Mouse (Mus musculus) heart, postnatal 10 days (tissue): Measurements from ENCODE around the gene Usp40. TPM values are rescaled to one million over a fixed set of nuclear protein-coding genes. Genes with fewer than 3 reads are reported as not detected.

ENCODE experiments used
- DNase-seq, 2 experiments: peaks; one replicate each; pipeline ENCODE4 v3.0.0; 2021
- intact Hi-C: fragments of 180-260 bp; cut with DNase I; formaldehyde crosslinking; loops from one replicate; pipeline ENCODE4 v1.15.1; 2025
- total RNA-seq, 2 experiments: library from RNA; stranded (reverse); gene quantifications; 2 replicates each; pipeline ENCODE4 v1.2.3; 2021

The Usp40 gene
- total RNA-seq, 2 experiments from 2014 or later, result 23.7 to 24.6 TPM

DNA sequence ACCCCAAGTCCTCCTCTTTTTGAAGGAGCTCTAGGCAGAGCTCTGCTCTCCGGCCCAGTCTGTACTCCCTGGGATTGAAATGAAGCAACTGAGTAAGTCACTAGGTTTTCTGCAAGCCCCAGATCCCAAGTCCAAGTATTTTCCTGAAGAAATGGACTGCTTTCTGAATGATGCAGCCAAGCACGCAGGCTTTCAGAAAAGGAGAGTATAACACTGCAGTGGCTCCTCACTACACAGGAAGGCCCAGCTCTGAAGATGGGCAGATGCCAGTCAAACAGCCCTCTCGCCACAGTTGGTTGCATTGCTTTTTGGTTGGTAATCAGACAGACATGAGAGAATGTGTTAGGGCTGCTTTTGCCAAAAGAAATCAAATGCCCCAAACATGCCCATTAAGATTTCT is 56.7 kb downstream of the Usp40 start:
- DNase-seq, result no peak
- intact Hi-C loops, result no loop called here

DNA sequence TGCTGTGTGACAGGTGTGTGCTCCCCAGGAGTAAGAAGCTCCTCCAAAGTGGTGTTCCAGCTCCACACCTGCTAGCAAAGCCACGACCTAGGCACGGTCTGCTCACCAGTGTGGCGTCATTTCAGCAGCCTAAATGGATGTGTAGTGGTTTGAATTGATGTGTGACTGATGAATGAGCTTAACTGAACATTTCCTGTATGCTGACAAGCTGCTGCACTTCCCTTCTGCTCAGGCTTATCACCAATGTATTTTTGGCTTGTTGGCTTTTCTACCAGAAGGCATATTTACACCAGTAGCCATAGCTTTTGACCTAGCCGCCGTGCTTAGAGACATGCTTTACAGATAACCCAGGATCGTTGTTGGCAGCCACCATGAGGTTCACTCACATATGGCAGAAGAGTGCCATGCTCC is 60.7 kb downstream of the Usp40 start:
- intact Hi-C loops, result no loop called here
- peak; percentile 34 to 47 for DNase-seq

- intact Hi-C loops, result no loop called here
Measured at GRCm38 (mm10) chr1:87941765-87942164, 66.6 kb downstream of the Usp40 start.

GRCm38 (mm10) chr1:87936516-87936915 is 71.8 kb downstream of the Usp40 start:
- DNase-seq, result no peak
- intact Hi-C loops, result no loop called here

More at GRCm38 (mm10) chr1:87941765-87942164, 66.6 kb downstream of the Usp40 start:
- no peak for DNase-seq

GRCm38 (mm10) chr1:87936075-87936474 is 72.3 kb downstream of the Usp40 start:
- no peak for DNase-seq

DNA sequence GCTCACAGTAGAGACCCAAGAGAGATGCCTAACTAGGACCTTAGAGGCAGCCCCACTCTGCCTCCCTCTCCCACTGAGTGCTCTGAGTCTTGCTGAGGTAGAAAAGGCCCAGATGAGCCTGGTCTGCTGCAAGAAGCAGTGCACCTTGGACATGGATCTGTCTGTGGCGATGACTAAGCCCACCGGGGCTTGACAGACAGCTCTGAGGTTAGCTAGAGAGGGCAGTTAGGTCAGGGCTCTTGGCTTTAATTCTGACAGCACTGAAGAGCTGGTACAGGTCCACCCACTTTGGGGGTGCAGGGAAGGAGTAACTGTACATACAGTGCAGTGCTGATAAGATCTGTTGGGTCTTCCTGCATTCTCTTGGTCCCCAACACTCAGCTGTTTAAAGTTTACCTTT is 72.8 kb downstream of the Usp40 start:
- DNase-seq, result no peak
- intact Hi-C loops, result no loop called here

More at GRCm38 (mm10) chr1:87936075-87936474, 72.3 kb downstream of the Usp40 start:
- intact Hi-C loops, result no loop called here

DNA sequence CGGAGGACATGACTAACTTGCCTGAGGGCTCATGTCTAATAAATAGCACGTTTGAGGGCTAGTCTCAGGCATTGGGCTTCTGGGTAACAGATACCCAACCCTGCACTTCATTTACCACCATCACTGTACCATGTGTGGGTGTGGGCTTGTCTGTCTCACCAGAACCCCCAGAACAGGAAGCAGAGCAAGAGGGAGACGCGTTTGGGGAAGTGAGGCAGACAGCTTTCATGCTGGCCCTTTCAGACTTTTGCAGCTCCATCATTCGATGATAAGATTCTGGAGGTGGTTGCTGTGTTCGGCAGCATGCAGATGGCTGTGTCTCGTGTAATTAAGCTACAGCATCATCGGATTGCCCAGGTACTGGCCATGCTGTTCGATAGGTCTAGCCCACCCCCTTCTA is 73.3 kb downstream of the Usp40 start:
- intact Hi-C loops, result no loop called here
- no peak for DNase-seq

GRCm38 (mm10) chr1:87933051-87933450 is 75.3 kb downstream of the Usp40 start:
- peak; percentile 35 to 39 for DNase-seq
- intact Hi-C loops, result no loop called here

- intact Hi-C loops, result no loop called here
- no peak for DNase-seq
Measured at GRCm38 (mm10) chr1:87929730-87930129, 78.6 kb downstream of the Usp40 start.

GRCm38 (mm10) chr1:87924888-87925287 is 83.5 kb downstream of the Usp40 start:
- intact Hi-C loops, result loop anchor here (5.0 kb wide), 2 partner anchors 143 to 168 kb away; partner anchors contain the start of gene Atg16l1
- no peak for DNase-seq

GRCm38 (mm10) chr1:87922666-87923065 is 85.7 kb downstream of the Usp40 start:
- DNase-seq, result peak; percentile 72 to 84

GRCm38 (mm10) chr1:87920056-87920614 is 88.2 kb downstream of the Usp40 start:
- no peak for DNase-seq
- intact Hi-C loops, result loop anchor here (5.0 kb wide), 2 partner anchors 138 to 163 kb away; partner anchors contain the start of gene Atg16l1

More at GRCm38 (mm10) chr1:87922666-87923065, 85.7 kb downstream of the Usp40 start:
- intact Hi-C loops, result loop anchor here (1.0 to 5.0 kb wide), 3 partner anchors 69 to 165 kb away; partner anchors contain the start of genes Atg16l1 and Dgkd

- intact Hi-C loops, result no loop called here
Measured at GRCm38 (mm10) chr1:87918061-87918460, 90.3 kb downstream of the Usp40 start.

GRCm38 (mm10) chr1:87917361-87917760 is 91.0 kb downstream of the Usp40 start:
- intact Hi-C loops, result no loop called here
- DNase-seq, result no peak

More at GRCm38 (mm10) chr1:87918061-87918460, 90.3 kb downstream of the Usp40 start:
- no peak for DNase-seq

DNA sequence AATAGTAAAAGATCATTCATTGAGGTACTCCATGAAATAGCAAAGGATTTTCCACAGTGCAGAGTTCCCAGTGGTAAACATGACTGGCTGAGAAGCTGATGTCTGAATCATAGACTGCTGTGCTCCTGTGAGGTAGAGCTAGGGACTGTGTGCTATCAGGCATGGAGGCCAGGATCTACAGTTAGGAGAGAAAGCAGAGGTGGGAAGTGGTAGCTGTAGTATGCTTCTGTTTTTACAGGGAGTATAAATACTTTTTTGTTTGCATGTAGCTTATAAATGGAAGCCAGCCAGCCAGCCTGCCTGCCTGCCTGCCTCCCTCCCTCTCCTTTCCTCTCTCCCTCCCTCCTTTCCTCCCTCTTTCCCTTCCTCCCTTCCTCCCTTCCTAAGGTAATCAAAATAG is 95.0 kb downstream of the Usp40 start:
- DNase-seq, result no peak
- intact Hi-C loops, result no loop called here

GRCm38 (mm10) chr1:87910428-87910827 is 97.9 kb downstream of the Usp40 start:
- no peak for DNase-seq
- intact Hi-C loops, result no loop called here

- intact Hi-C loops, result no loop called here
- DNase-seq, result no peak
Measured at GRCm38 (mm10) chr1:87909565-87909964, 98.8 kb downstream of the Usp40 start.

DNA sequence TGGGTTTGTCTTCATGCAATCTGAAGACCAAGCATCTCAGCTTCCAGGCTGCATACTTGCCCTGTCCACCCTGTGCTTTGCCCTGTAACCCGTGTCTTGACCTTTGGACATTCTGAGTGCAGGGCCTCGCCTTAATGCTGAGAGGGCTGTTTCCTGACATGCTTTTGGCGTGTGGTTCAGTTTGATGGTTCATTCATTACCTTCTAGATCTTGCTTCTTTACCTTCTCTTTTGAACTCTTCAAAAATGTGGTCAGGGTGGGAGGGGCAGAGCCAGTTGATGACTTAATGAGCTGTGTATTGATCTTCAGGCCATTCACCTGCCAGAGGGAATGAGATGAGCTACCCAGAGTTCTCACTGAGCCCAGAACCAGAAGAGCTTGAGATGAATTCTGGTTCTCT is 99.6 kb downstream of the Usp40 start:
- no peak for DNase-seq
- intact Hi-C loops, result no loop called here

DNA sequence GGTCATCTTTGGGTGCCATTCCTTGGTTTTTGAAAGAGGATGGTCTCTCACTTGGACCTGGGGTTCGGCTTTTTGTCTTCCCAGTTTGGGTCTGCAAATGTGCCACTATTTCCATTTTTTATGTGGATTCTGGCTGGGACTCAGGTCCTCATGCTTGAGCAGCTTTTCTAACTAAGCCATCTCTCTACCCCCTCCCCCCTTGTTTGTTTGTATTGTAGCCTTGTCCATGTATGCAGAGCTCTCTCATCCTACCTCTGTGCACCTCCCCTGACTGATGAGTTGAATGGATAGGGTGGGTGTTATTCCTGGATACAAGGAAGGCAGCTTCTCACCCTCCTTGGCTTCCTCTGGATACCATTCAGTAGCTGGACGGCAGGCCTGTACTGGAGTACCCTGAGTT is 100.3 kb downstream of the Usp40 start:
- intact Hi-C loops, result no loop called here

GRCm38 (mm10) chr1:87906361-87906956 is 101.9 kb downstream of the Usp40 start:
- no peak for DNase-seq
- intact Hi-C loops, result no loop called here

More for the DNA sequence above, 100.3 kb downstream of the Usp40 start:
- DNase-seq, result no peak

DNA sequence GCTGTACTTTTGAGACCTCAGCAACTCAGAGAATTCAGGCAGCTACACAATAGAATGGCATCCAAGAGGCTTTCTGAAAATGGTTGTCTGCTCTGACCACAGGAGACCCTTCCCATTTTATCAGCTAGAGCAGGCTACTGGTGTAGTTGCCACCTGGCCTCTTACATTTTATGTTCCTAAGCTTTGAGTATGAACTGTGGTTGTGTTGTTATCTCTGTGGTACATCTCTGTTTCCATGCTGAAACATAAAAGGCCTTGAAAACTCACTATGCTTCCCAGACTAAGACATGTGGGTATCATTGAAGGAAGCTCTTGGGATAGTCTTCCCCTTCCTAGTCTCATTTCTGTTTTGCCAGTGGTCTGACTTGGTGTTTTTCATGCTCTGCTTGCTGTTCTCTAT is 106.2 kb downstream of the Usp40 start:
- intact Hi-C loops, result no loop called here
- no peak for DNase-seq

GRCm38 (mm10) chr1:87900979-87901378 is 107.4 kb downstream of the Usp40 start:
- DNase-seq, result peak; percentile 76
- intact Hi-C loops, result loop anchor here (2.0 kb wide), 1 partner anchor 48 kb away; the partner anchor contains the start of gene Dgkd
